Mouse (Mus musculus) liver, adult (tissue): ENCODE data around the gene Rnf138rt1.

Experiments
- GATA4 ChIP-seq: IDR thresholded peaks from 2 replicates; pipeline ENCODE4 v1.6.1; 2014; ENCODE audit warnings: mild to moderate bottlenecking, low read length; ENCODE audit not compliant: insufficient replicate concordance

The Rnf138rt1 gene

GRCm38 (mm10) chrX:163760617-163761434, at the start of gene Rnf138rt1:
TSS of gene Rnf138rt1 (minus strand) at chrX:163761329.
- TF ChIP-seq GATA4, result no peak

GRCm38 (mm10) chrX:163807270-163807669, 46.1 kb upstream of the Rnf138rt1 start:
- no peak for TF ChIP-seq GATA4

- no peak for TF ChIP-seq GATA4
Measured at GRCm38 (mm10) chrX:163766290-163766689, 5.2 kb upstream of the Rnf138rt1 start.

DNA sequence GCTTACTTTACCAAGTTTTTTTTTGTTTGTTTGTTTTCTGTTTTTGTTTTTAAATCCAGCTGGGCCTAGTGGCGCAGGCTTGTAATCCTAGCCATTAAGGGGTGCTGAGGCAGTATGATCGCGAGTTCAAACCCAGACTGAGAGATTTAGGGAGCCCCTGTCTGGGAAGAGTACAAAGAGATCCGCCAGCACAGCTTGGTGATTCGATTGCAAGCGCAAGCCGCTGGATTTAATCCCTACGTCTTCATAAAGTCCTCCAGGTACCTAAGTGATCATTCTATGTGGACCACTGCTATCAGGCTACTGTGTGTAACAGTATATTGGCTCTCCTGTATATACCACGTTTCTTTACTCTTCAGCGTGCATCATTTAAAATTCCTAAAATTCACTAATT, 303 bp upstream of the Rnf138rt1 start:
- no peak for TF ChIP-seq GATA4

DNA sequence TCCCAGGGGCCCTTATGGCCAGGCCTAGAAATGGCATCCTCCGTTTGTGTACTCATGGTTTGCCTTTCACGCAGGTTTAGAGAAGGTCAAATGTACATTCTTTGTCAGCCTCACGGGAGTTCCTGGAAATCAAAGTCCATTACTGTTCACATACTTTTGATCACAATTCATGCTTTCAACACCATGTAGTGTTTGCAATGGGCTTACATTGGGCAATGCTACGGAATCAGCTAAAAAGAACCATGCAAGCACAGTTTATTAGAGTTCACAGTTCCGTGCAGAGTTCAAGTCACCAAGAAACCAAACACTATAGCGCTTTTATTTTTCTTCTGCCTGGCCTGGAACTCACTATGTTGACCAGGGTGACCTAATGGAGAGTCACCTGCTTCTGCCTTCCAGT, 15.1 kb downstream of the Rnf138rt1 start:
- no peak for TF ChIP-seq GATA4

DNA sequence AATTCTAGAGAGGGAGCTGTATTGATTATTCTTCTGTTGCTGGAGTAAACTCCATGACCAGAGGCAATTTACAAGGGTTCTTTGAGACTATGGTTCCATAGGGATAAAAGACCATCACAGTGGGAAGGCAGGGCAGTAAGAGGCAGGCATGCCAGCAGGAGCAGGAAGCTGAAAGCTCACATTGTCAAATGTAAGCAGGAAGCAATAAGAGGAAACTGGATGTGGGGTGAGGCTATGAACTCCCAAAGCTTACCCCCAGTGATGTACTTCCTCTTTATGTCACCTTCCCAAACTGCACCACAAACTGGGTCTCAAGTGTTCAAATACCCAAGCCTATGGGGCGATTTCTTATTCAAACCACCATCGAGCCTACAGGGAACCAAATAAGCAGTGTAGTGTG, 17.2 kb downstream of the Rnf138rt1 start:
- TF ChIP-seq GATA4, result no peak

DNA sequence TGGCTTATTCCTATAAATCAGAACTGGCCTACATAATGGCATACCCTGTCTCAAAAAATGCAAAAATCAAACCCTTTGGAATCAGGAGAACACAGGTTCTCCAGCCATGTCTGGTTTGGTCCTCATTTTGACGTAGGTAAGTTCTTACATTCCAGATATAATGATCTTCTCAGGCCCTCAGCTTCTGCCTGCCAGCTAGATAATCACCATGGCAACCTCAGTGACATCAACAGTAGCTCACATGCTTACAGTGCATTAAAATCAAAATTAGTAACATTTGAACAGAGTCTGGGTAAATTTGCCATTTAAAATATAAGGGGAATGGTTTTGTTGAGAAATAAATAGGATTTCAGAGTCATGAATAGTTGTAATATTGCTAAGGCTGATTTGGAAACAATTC, 22.2 kb downstream of the Rnf138rt1 start:
- peak; percentile 52; the same call in 1 of the 2 replicates for TF ChIP-seq GATA4

DNA sequence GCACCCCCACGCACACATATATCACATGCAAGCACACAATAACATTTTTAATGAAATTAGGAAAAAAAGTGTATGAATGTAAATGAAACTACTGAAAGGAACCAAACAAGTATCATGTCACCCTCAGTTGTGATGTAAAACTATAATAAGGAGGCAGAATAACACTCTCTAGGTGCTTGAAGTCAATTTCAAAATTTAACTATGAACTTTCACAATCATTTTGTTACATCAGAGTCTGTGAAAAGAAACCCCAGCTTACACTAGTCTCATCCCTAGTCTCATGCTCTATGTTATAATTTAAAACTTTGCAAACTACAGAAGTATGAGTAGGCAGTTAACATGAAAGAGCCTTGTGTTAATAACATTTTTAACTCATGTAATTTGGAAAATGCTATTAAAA, 27.0 kb downstream of the Rnf138rt1 start:
- no peak for TF ChIP-seq GATA4

DNA sequence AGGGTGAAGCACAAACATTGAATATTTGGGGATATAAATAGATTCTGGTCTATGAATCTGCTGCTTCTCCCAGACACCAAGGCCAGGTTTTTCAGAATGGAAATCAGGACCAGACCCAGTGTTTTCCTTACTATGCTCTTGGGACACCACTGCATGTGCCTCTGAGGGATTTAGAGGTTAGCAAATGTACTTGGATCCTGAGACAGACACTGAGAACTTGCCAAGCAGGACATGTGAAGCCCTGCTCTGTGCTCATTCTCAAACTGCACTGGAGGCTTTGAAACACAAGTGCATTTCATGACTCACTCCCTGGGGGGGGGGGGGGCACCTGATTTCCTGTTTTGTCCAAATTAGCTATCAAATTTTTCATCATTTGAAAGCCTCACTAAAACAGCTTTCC, 37.5 kb downstream of the Rnf138rt1 start:
- TF ChIP-seq GATA4, result no peak

GRCm38 (mm10) chrX:163722785-163723577, 38.1 kb downstream of the Rnf138rt1 start:
- no peak for TF ChIP-seq GATA4

DNA sequence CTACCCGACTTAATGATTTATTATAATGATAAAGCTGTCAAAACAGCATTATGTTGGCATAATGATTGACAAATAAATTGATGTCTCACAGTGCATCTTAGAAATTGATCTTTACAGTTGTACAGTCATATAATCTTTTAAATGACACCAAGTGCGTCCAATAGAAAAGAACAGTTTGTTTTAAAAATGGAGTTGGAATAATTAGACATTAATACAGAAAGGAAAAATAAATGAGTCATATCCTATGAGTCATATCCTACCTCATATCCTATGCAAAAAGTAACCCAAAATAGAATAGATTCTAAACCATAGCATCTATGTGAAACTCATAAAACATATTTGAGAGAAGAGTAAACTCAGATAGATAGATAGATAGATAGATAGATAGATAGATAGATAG, 40.5 kb downstream of the Rnf138rt1 start:
- no peak for TF ChIP-seq GATA4
